Mouse (Mus musculus) ovary, adult 2 months (tissue): Measurements from ENCODE around the gene Gcnt2. TPM values are rescaled to one million over a fixed set of nuclear protein-coding genes. Genes with fewer than 3 reads are reported as not detected.

Experiments used
- polyA plus RNA-seq: library from polyadenylated mRNA; depleted of rRNA; stranded (reverse); fragments of >200 nt; gene quantifications from 2 replicates; pipeline ENCODE4 v1.2.3, GENCODE M21; 2012; rRNA removed

Gene Gcnt2
- 2.6 and 3.1 TPM in 2 replicates for polyA plus RNA-seq

GRCm38 (mm10) chr13:40859652-40860399, at the start of gene Gcnt2:
Gene Gcnt2, plus strand, starts transcription at chr13:40859754.

GRCm38 (mm10) chr13:41000926-41001639, 141.5 kb downstream of the Gcnt2 start, which contains the start of gene Pak1ip1:
Gene Pak1ip1, plus strand, starts transcription at chr13:41001023.

Other genes with a start within 250 kb of the Gcnt2 start
- gene Tfap2a, start 121.4 kb upstream of the Gcnt2 start, polyA plus RNA-seq, result 0.21 TPM in 1 of 2 replicates, not detected in the other
- gene Pak1ip1, start 141.3 kb downstream of the Gcnt2 start, polyA plus RNA-seq, result 50.0 and 51.3 TPM in 2 replicates
- 84.1 and 96.4 TPM in 2 replicates for gene Tmem14c, start 156.5 kb downstream of the Gcnt2 start, polyA plus RNA-seq
- 1.7 and 2.2 TPM in 2 replicates for gene Mak, start 220.0 kb downstream of the Gcnt2 start, polyA plus RNA-seq